Comparison of ENCODE assay signal across 23 mouse cellular contexts in genomic region chr5:28136438-28136837, GRCm38 (mm10). TPM values are rescaled to one million over a fixed set of nuclear protein-coding genes. Genes with fewer than 3 reads are reported as not detected.
DNase-seq lines count a peak whose midpoint lies in the region; ATAC-seq lines count a peak whose summit lies in the region.
"Had no signal": no experiment of that assay in that cellular context is flagged by ENCODE, and none has a peak within 500 bp of the region (broad histone marks: within the 10 kb centered on the region; RNA-seq: fewer than 3 reads in every experiment).

No protein-coding gene starts in this region.

- H3K9me3 ChIP-seq in forebrain, embryonic 14.5 days (replicated peaks; ENCODE audit: control insufficient read depth, low read length) = no peaks in the 10 kb centered on the region
- no peaks in the 10 kb centered on the region for H3K9me3 ChIP-seq in forebrain, embryonic 10.5 days
- H3K9me3 ChIP-seq in hindbrain, embryonic 15.5 days = no peaks in the 10 kb centered on the region
- H3K9me3 ChIP-seq in hindbrain, embryonic 10.5 days = no peaks in the 10 kb centered on the region
- H3K9me3 ChIP-seq in neural tube, embryonic 14.5 days (ENCODE audit: control insufficient read depth, low read length) = no peaks in the 10 kb centered on the region
- no peaks in the 10 kb centered on the region for H3K9me3 ChIP-seq in neural tube, embryonic 15.5 days (replicated peaks)
- H3K9me3 ChIP-seq in midbrain, embryonic 16.5 days (replicated peaks; ENCODE audit: control insufficient read depth, low read length, poor library complexity, severe bottlenecking) = no peaks in the 10 kb centered on the region
- H3K9me3 ChIP-seq: G1E; liver, embryonic 13.5 days had no signal

- no peak overlapping the region for H3K27ac ChIP-seq in forebrain, embryonic 14.5 days (ENCODE audit: low read depth, low read length)
- H3K27ac ChIP-seq in forebrain, embryonic 10.5 days = no peak overlapping the region
- no peak overlapping the region for H3K27ac ChIP-seq in hindbrain, embryonic 15.5 days (replicated peaks)
- H3K27ac ChIP-seq in hindbrain, embryonic 10.5 days = no peak overlapping the region
- no peak overlapping the region for H3K27ac ChIP-seq in neural tube, embryonic 14.5 days (ENCODE audit: low read depth, low read length)
- H3K27ac ChIP-seq in neural tube, embryonic 15.5 days (replicated peaks) = no peak overlapping the region
- no peak overlapping the region for H3K27ac ChIP-seq in midbrain, embryonic 16.5 days (ENCODE audit: low read length)
- H3K27ac ChIP-seq: liver, embryonic 13.5 days had no signal

- H3K36me3 ChIP-seq in forebrain, embryonic 14.5 days (ENCODE audit: control insufficient read depth, insufficient read depth, low read length) = no peaks in the 10 kb centered on the region
- no peaks in the 10 kb centered on the region for H3K36me3 ChIP-seq in forebrain, embryonic 10.5 days (replicated peaks)
- no peaks in the 10 kb centered on the region for H3K36me3 ChIP-seq in hindbrain, embryonic 15.5 days
- H3K36me3 ChIP-seq in hindbrain, embryonic 10.5 days = no peaks in the 10 kb centered on the region
- H3K36me3 ChIP-seq in neural tube, embryonic 14.5 days (ENCODE audit: control insufficient read depth, insufficient read depth, low read length) = no peaks in the 10 kb centered on the region
- H3K36me3 ChIP-seq in neural tube, embryonic 15.5 days = no peaks in the 10 kb centered on the region
- H3K36me3 ChIP-seq in midbrain, embryonic 16.5 days (ENCODE audit: control insufficient read depth, insufficient read depth, low read length) = no peaks in the 10 kb centered on the region
- H3K36me3 ChIP-seq: G1E; liver, embryonic 13.5 days had no signal

- H3K4me1 ChIP-seq in forebrain, embryonic 14.5 days (ENCODE audit: control insufficient read depth, insufficient read depth, low read length) = no peaks in the 10 kb centered on the region
- H3K4me1 ChIP-seq in forebrain, embryonic 10.5 days = no peaks in the 10 kb centered on the region
- H3K4me1 ChIP-seq in hindbrain, embryonic 15.5 days (replicated peaks) = no peaks in the 10 kb centered on the region; the same call in 1 of the 2 replicates
- H3K4me1 ChIP-seq in hindbrain, embryonic 10.5 days (replicated peaks) = no peaks in the 10 kb centered on the region
- no peaks in the 10 kb centered on the region for H3K4me1 ChIP-seq in neural tube, embryonic 14.5 days (ENCODE audit: control insufficient read depth, insufficient read depth, low read length)
- H3K4me1 ChIP-seq in neural tube, embryonic 15.5 days = no peaks in the 10 kb centered on the region
- H3K4me1 ChIP-seq in midbrain, embryonic 16.5 days (ENCODE audit: control insufficient read depth, insufficient read depth, low read length) = peaks cover 4% of the 10 kb centered on the region
- H3K4me1 ChIP-seq: liver, embryonic 13.5 days had no signal

- ATAC-seq in forebrain, embryonic 14.5 days = peak; percentile 26; the same call in 1 of the 2 replicates
- peak; percentile 90 for ATAC-seq in hindbrain, embryonic 15.5 days (ENCODE audit: low FRiP score, low read depth)
- peak; percentile 79; the same call in 1 of the 2 replicates for ATAC-seq in neural tube, embryonic 14.5 days (ENCODE audit: low read depth)
- no peak; the same call in 1 of the 2 replicates for ATAC-seq in neural tube, embryonic 15.5 days (ENCODE audit: low FRiP score)
- ATAC-seq in midbrain, embryonic 16.5 days = peak; percentile 84
- ATAC-seq: intestine, postnatal 0 days had no signal

- H3K4me3 ChIP-seq in forebrain, embryonic 14.5 days (ENCODE audit: low read depth, low read length) = no peak overlapping the region
- H3K4me3 ChIP-seq in forebrain, embryonic 10.5 days = no peak overlapping the region
- H3K4me3 ChIP-seq in hindbrain, embryonic 15.5 days = no peak overlapping the region
- no peak overlapping the region for H3K4me3 ChIP-seq in hindbrain, embryonic 10.5 days
- H3K4me3 ChIP-seq in neural tube, embryonic 14.5 days (ENCODE audit: low read depth, low read length) = no peak overlapping the region
- no peak overlapping the region for H3K4me3 ChIP-seq in neural tube, embryonic 15.5 days (replicated peaks)
- no peak overlapping the region for H3K4me3 ChIP-seq in midbrain, embryonic 16.5 days (ENCODE audit: low read depth, low read length)
- H3K4me3 ChIP-seq: erythroblast, embryonic 14.5 days; liver, embryonic 13.5 days had no signal

- H3K27me3 ChIP-seq in forebrain, embryonic 14.5 days (replicated peaks; ENCODE audit: control insufficient read depth, insufficient read depth, low read length) = 0 out of 2 replicates have a peak, but pooled peaks cover 4% of the 10 kb centered on the region
- H3K27me3 ChIP-seq in forebrain, embryonic 10.5 days (ENCODE audit: poor library complexity, severe bottlenecking) = peaks cover 73% of the 10 kb centered on the region
- no peaks in the 10 kb centered on the region for H3K27me3 ChIP-seq in hindbrain, embryonic 15.5 days
- peaks cover 59% of the 10 kb centered on the region for H3K27me3 ChIP-seq in hindbrain, embryonic 10.5 days (ENCODE audit: insufficient read depth, poor library complexity, severe bottlenecking)
- H3K27me3 ChIP-seq in neural tube, embryonic 14.5 days (ENCODE audit: control insufficient read depth, insufficient read depth, low read length) = no peaks in the 10 kb centered on the region
- H3K27me3 ChIP-seq in neural tube, embryonic 15.5 days (replicated peaks) = no peaks in the 10 kb centered on the region
- no peaks in the 10 kb centered on the region for H3K27me3 ChIP-seq in midbrain, embryonic 16.5 days (ENCODE audit: control insufficient read depth, insufficient read depth, low read depth, low read length)

- no peak overlapping the region for H3K4me2 ChIP-seq in forebrain, embryonic 14.5 days (ENCODE audit: low read length)
- H3K4me2 ChIP-seq in hindbrain, embryonic 15.5 days = no peak overlapping the region
- H3K4me2 ChIP-seq in neural tube, embryonic 14.5 days (ENCODE audit: low read depth, low read length) = no peak overlapping the region
- H3K4me2 ChIP-seq in neural tube, embryonic 15.5 days = no peak overlapping the region
- H3K4me2 ChIP-seq in midbrain, embryonic 16.5 days (ENCODE audit: low read length) = no peak overlapping the region
- H3K4me2 ChIP-seq: liver, embryonic 13.5 days; lung, embryonic 14.5 days had no signal

- no peak for DNase-seq in forebrain, embryonic 14.5 days (ENCODE audit: low spot score)
- no peak for DNase-seq in forebrain, embryonic 10.5 days (ENCODE audit: extremely low spot score, low spot score)
- DNase-seq in hindbrain, embryonic 10.5 days (ENCODE audit: low spot score) = no peak
- no peak for DNase-seq in adrenal gland, postnatal 25 days
- DNase-seq: adrenal gland, postnatal 36 days; cerebellum, adult 8-10 months; gastrocnemius, postnatal 25 days; liver, embryonic 13.5 days; lung, embryonic 14.5 days; lung, postnatal 36 days; right cerebral cortex, adult 18-20 months; thymus, postnatal 14 days had no signal

- no peak overlapping the region for H3K9ac ChIP-seq in forebrain, embryonic 14.5 days (ENCODE audit: low read length)
- no peak overlapping the region for H3K9ac ChIP-seq in hindbrain, embryonic 15.5 days
- H3K9ac ChIP-seq in neural tube, embryonic 14.5 days (replicated peaks; ENCODE audit: low read depth, low read length) = no peak overlapping the region
- H3K9ac ChIP-seq in neural tube, embryonic 15.5 days (replicated peaks) = no peak overlapping the region
- no peak overlapping the region for H3K9ac ChIP-seq in midbrain, embryonic 16.5 days (ENCODE audit: low read depth, low read length)
- H3K9ac ChIP-seq: liver, embryonic 13.5 days; lung, embryonic 14.5 days had no signal

- WGBS in forebrain, embryonic 14.5 days = 30% methylated on average over 2 of the region's 2 CpGs
- 53% methylated on average over 2 of the region's 2 CpGs for WGBS in forebrain, embryonic 10.5 days
- 23% methylated on average over 2 of the region's 2 CpGs for WGBS in hindbrain, embryonic 15.5 days
- 52% methylated on average over 2 of the region's 2 CpGs for WGBS in hindbrain, embryonic 10.5 days
- 24% methylated on average over 2 of the region's 2 CpGs for WGBS in neural tube, embryonic 14.5 days
- WGBS in neural tube, embryonic 15.5 days = 29% methylated on average over 2 of the region's 2 CpGs
- WGBS in midbrain, embryonic 16.5 days = 15% methylated on average over 2 of the region's 2 CpGs

RNA-seq across cellular contexts. Expression of gene En2, which starts 29.1 kb away (rescaled TPM):
- polyA plus RNA-seq in forebrain, embryonic 14.5 days (2014; fragmentation: Nextera tagmentation; extraction: Ambion mirVana) = not detected in 2 replicates
- polyA plus RNA-seq in forebrain, embryonic 10.5 days (2016; fragmentation: Nextera tagmentation; extraction: Ambion mirVana) = not detected in 2 replicates
- polyA plus RNA-seq in hindbrain, embryonic 15.5 days (2015; fragmentation: Nextera tagmentation; extraction: Ambion mirVana) = 0.60 and 1.3 TPM in 2 replicates
- 0.50 and 0.88 TPM in 2 replicates for polyA plus RNA-seq in hindbrain, embryonic 10.5 days (2016; fragmentation: Nextera tagmentation; extraction: Ambion mirVana)
- polyA plus RNA-seq in neural tube, embryonic 14.5 days (2014; fragmentation: Nextera tagmentation; extraction: Ambion mirVana) = not detected in 2 replicates
- not detected in 2 replicates for polyA plus RNA-seq in neural tube, embryonic 15.5 days (2015; fragmentation: Nextera tagmentation; extraction: Ambion mirVana)
- 0.55 and 0.72 TPM in 2 replicates for polyA plus RNA-seq in midbrain, embryonic 16.5 days (2015; fragmentation: Nextera tagmentation; extraction: Ambion mirVana)
- total RNA-seq in adrenal gland, postnatal 25 days (2021) = 0.24 TPM in 2 replicates
- total RNA-seq: common myeloid progenitor, adult 5-6 weeks; G1E; hematopoietic stem cell, adult 5-6 weeks; megakaryocyte-erythroid progenitor cell, adult 5-6 weeks had no signal
- polyA plus RNA-seq: erythroblast, embryonic 14.5 days; G1E; heart, embryonic 16.5 days; intestine, postnatal 0 days; liver, embryonic 13.5 days; lung, embryonic 14.5 days had no signal
